Mouse (Mus musculus) right cerebral cortex, postnatal 36 days (tissue): Measurements from ENCODE around the gene BC034090.
A peak's percentile ranks its signal among the peaks of the same experiment; 100 is the strongest.

Experiments
- DNase-seq, 2 experiments: peaks; one replicate each; pipeline ENCODE4 v3.0.0; 2022; ENCODE audit warnings: low spot score in 2 of 2, mixed read lengths in 1 of 2

Gene BC034090

DNA sequence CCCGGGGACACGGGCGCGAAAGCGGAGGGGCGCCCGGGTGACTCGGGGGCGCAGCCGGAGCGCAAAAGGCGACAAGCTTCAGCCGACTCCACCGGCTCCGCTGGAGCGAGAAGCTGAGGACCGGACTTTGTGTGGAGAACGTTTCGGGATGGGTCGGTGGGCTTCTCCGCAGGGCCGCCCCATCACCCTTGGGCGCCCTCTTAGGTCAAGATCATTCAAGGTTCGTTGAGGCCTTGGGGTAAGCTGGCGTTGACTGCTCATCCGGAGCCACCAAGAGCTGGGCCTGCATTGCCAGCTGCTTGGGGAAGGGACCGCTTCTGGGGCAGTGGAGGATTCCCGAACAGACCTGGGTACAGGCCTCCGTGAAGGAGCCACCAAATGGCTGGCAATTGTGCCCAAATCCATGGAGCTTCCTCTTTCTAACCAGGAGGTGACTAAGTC is 547 bp upstream of the BC034090 start:
- no peak for DNase-seq

DNA sequence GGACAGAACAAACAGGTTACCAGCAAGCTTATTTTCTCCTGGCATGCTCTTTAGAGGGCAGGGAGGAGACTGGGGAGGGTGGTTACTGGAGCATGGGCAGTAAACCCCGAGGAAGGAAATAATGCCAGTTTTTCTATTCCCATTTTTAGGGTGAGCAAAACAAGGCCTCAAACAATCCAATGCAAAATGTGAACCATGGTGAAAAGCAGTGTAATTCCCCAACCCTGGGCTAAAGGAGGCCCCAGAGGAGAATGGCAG is 1.8 kb downstream of the BC034090 start:
- no peak for DNase-seq

GRCm38 (mm10) chr1:155241701-155242487 is 2.4 kb downstream of the BC034090 start:
- DNase-seq: no peak

GRCm38 (mm10) chr1:155239962-155240717 is 4.1 kb downstream of the BC034090 start:
- no peak for DNase-seq

DNA sequence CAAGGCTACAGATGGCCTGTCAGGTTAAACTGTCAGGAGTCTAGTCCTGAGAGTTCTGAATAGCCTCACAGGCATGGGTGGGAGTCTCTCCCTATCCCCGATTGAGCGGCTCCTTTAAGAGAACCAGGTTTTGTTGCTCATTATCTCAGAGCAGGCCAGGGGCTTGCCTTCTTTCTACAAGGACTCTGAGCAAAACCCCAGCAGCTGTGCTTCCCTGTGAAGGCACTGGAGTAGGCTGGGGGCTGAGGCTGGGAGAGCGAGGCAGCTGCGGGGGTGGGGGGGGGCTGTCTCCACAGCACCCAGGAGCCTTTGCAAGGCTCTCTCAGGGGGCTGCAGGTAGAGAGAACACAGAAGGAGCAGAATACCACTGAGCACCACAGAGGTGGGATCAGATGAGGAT is 5.1 kb downstream of the BC034090 start:
- no peak for DNase-seq

- no peak for DNase-seq
Observed at GRCm38 (mm10) chr1:155238126-155238525, 6.1 kb downstream of the BC034090 start.

DNA sequence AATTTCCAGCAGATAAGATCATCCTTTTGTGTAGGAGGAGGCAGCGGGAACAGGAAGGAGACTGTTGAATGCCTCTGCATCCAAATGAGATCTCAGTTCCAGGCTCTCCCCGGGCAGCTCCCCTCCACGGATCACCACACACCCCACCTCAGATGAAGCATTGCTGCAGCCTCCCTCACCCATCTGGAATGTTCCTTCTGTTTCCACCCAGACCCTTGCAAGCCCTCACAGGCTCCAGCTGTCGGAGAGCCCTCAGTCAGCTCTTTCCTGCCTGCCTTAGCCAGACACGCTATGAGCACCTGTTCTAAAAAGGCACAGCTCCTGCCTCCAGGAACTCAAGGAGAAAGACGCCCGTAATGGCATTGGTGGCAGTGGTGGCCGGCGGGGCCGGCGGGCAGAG is 6.9 kb downstream of the BC034090 start:
- DNase-seq: peak in 1 of 2 experiments; percentile 49

- DNase-seq: no peak
Observed at GRCm38 (mm10) chr1:155236306-155237024, 7.8 kb downstream of the BC034090 start.

DNA sequence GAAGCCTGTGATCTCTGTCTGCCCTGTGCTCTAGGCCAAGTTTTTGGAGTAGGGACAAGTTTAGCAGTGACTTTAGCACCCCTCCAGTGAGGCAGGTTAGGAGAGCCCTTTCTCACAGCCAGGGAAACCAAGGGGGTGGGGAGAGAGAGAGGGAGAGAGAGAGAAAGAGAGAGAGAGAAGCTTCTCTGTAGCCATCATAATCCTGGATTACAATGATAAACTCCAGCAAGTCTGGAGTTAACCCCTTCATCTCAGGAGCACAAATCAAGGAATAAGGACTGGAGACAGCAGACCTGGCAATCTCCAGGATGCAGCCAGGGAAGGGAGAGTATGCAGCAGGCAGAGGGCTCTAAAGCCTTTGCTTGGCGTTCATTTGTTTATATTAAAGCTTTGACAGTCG is 8.6 kb downstream of the BC034090 start:
- no peak for DNase-seq

GRCm38 (mm10) chr1:155233931-155234607 is 10.2 kb downstream of the BC034090 start:
- peak in 1 of 2 experiments; percentile 62 for DNase-seq

- no peak for DNase-seq
Observed at GRCm38 (mm10) chr1:155233378-155233777, 10.9 kb downstream of the BC034090 start.

DNA sequence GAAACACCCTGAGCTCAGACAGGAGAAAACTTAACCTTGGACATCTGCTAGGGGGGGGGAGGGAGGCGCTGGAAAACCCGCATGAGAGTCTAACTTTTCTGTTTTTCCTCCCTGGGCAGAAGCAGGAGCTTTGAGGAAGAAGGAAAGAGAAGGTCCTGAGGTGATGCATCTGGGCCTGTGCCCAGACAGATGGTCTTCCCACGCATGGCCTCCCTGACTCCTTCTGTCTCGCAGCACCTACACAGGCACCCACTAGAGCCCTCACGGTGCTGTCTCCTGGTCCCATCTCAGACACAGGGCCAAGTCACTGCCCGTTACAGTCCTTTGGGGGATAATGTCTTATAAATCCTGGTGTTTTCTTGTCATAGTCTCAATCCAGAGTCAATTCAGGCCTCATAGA is 11.5 kb downstream of the BC034090 start:
- DNase-seq: no peak

DNA sequence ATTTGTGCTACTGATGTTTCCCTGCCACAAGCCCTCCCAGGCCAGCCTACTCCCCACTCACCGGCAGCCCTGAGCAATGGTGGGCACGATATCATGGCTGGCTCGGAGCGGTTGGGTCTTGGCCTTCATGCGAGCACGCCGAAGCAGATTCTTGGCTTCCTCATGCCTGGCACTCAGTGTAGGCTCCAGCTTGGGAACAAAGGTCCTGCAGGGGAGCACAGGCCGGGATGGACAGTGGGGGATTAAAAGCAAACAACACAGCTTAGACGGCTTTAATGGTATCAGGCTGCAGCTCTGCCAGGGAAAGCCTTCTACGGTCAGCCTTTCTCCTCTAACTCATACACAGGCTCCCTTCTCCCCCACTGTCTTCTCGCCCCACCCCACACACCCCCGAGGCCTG is 11.9 kb downstream of the BC034090 start:
- DNase-seq: no peak

DNA sequence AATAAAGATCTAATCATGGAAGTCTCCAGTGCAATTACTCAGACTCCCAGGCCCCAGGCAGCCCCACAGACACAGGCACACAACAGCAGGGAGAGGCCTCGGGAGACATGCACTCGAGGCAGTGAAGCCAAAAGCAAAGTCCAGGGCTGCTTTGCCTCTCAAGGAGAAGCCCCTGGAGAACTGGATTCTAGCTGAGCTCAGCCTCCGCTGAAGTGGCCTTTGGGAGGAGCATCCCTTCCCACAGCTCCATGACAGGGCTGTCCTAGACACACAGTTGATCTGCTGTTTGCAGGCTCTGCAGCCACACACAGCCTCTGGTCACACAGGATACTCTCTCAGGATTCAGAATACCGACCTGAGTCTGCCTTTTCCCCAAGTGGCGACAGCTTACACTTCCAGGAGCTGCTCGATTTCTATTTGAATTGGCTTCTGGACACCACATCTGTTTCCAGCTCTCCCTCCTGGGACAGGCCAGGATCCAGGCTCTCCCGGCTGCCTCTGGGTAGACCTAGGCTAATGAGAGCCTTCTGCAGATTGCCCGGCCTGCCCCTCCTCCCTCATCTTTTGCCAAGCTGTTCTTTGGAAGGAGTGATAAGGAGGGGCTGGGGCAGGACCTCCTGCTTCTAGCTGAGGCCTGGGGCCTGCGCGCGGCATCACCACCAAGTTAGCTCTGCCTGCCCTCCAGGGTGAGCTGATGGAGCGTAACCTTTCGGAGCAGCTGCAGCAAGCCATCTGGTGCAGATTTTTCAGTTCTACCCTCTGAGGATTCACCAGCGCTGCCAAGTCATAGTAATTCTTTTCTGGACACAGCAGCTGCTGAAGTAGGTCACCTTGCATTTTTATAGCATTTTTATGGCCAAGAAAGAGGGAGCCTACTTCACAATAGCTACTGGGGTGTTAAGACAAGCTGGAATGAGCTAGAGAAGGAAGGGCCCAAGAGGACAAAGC is 14.5 kb downstream of the BC034090 start:
- peak in 1 of 2 experiments; percentile 69 for DNase-seq

- peak in 1 of 2 experiments; percentile 56 for DNase-seq
Observed at GRCm38 (mm10) chr1:155223849-155224554, 20.2 kb downstream of the BC034090 start.

DNA sequence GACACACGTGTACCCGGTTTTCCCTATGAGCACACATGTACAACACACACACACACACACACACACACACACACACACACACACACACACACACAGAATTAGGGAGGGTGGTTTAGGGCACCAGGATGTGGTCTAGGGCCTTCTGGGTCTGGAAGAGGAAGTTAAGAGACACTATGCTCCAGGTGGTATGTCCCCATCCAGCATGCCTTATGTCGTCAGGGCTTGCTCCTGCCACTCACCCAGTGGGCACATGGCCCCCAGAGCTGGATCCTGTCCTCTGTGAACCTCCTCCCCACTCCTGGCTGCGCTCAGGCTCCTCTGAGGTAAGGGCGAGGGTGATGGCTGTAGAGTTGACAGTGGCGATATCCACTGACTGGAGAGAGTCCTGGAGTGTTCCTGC is 21.2 kb downstream of the BC034090 start:
- no peak for DNase-seq

- DNase-seq: no peak
Observed at GRCm38 (mm10) chr1:155222101-155222669, 22.1 kb downstream of the BC034090 start.

DNA sequence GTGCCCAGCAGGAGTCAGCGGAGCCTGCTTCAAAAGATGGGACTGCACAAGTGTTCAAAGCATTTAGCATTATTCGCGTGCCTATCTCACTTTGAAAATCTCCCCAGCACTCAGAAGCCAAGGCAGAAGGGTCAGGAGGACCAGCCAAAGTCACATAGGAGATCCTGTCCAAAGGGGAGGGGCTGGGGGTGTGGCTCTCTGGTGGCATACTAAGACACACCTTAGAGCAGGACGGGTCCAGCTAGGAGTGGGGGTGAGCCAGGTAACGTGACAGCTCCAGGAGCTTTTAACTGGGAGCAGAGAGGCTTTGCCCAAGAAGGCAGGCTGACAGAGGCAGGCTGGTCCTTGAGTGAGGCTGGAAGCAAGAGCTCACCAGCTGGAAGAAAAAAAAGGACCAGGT is 25.3 kb downstream of the BC034090 start:
- DNase-seq: no peak

DNA sequence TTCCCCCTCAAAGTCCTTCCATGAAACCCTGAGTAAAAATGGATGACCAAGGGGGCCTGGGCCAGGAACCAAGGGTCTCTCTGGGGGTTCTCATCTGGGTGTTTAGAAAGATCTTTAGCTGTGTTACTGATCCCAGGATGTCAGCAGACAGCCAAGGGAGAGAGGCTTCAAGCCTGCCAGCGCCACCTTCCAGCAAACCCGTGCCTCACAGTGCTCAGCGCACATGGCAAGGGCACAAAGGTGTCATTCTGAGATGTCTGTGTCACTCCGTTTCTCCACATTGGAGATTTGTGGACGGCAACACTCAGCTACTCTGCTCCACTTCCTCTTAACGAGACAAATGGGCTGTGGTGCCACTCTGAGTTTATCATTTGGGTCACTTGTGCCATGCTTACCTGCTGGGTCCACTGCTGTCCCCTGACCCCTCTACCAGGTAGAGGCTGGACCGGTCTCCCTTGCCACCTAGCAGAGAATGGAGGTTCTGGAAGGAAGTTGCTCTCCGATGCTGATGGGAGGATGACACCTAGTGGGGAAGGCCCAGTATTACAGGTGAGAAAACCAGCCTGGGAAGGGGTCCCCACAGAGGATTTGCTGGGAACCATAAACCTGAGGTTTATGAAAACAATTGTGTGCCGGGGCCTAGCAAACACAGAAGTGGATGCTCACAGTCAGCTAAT is 26.2 kb downstream of the BC034090 start:
- DNase-seq: no peak
